Mouse (Mus musculus) stomach, embryonic 16.5 days (tissue): Measurements from ENCODE around the gene Xntrpc. TPM values are rescaled to one million over a fixed set of nuclear protein-coding genes. Genes with fewer than 3 reads are reported as not detected.

Experiments used
- ATAC-seq: fragments of 200-750 bp; cut with Nextera tagmentation; 2 replicates; pipeline ENCODE4 v1.8.0; 2017; ENCODE audit warnings: moderate number of reproducible peaks, moderate TSS enrichment; ENCODE audit not compliant: insufficient read depth, low FRiP score
- H3K27ac ChIP-seq: fragments of 300-500 bp; sonication (generic); 2 replicates; pipeline ENCODE4 v1.5.1; 2014; ENCODE audit warnings: low read length
- H3K27me3 ChIP-seq: fragments of 300-500 bp; sonication (generic); 2 replicates; pipeline ENCODE4 v1.6.1; 2014; ENCODE audit warnings: low read length, control low read depth, mixed read lengths; ENCODE audit not compliant: control insufficient read depth, insufficient read depth
- H3K36me3 ChIP-seq: fragments of 300-500 bp; sonication (generic); 2 replicates; pipeline ENCODE4 v1.6.1; 2014; ENCODE audit warnings: low read length; ENCODE audit not compliant: control insufficient read depth, insufficient read depth
- H3K4me1 ChIP-seq: fragments of 300-500 bp; sonication (generic); 2 replicates; pipeline ENCODE4 v1.6.1; 2014; ENCODE audit warnings: low read length, control low read depth, mixed read lengths; ENCODE audit not compliant: control insufficient read depth, insufficient read depth
- H3K4me2 ChIP-seq: fragments of 300-500 bp; sonication (generic); 2 replicates; pipeline ENCODE4 v1.6.1; 2014; ENCODE audit warnings: low read depth, low read length, mixed read lengths
- H3K4me3 ChIP-seq: fragments of 300-500 bp; sonication (generic); replicated peaks from 2 replicates; pipeline ENCODE4 v1.5.1; 2014; ENCODE audit warnings: mild to moderate bottlenecking, low read length
- H3K9ac ChIP-seq: fragments of 300-500 bp; sonication (generic); 2 replicates; pipeline ENCODE4 v1.6.1; 2014; ENCODE audit warnings: low read length
- H3K9me3 ChIP-seq: fragments of 300-500 bp; sonication (generic); replicated peaks from 2 replicates; pipeline ENCODE4 v1.6.1; 2016; ENCODE audit warnings: low read length, control low read depth; ENCODE audit not compliant: control insufficient read depth
- WGBS: fragments of 180-500 bp; shearing (Covaris S2); extraction: QIAGEN DNeasy Blood & Tissue Kit; methylation state at CpG from one replicate; pipeline ENCODE4 v1.1.7; 2014; 5-methylcytosine and 5-hydroxymethylcytosine counted together
- polyA plus RNA-seq: library from polyadenylated mRNA; unstranded; fragments of >200 nt; fragmentation: Nextera tagmentation; extraction: Ambion mirVana; gene quantifications from 2 replicates; pipeline ENCODE4 v1.2.1, GENCODE M21; 2015

Xntrpc gene
- polyA plus RNA-seq, 1 experiment from 2014 or later = 1.1 TPM

DNA sequence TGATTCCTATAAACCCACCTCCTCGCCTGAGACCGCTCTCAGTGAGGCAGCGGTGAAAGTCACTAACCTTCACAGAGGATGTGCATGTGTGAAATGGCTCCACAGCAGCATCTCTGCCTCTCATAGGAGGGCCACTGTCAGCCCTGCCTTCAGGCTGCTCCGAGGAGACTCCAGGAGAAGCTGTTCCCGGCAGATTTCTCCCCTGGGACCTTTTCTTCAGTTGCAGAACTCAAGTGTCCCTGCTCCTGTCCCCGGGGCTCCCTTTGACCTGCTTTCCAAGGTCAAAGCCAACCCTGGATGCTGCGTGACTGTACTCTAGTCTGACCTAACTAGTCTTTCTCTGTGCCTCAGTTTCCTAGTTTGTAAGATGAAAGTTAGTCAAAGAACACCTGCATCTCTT lies 43.7 kb downstream of the Xntrpc start, which contains the start of gene Art5:
Gene Art5, minus strand, starts transcription at position 319 of the 400 bp plus-strand sequence.
- Histone ChIP-seq H3K4me3 (no peak within 1 kb of the TSS), H3K9ac (no peak within 1 kb of the TSS), H3K9me3 (no peaks in the 10 kb centered on the region), H3K4me2 (no peak within 1 kb of the TSS), H3K27ac (no peak within 1 kb of the TSS), H3K36me3 (no peaks in the 10 kb centered on the region), H3K27me3 (no peaks in the 10 kb centered on the region), H3K4me1 (peaks cover 7% of the 10 kb centered on the region; the same call in 1 of the 2 replicates)
- 74% methylated on average over 7 of the region's 7 CpGs for WGBS
- no peak for ATAC-seq

DNA sequence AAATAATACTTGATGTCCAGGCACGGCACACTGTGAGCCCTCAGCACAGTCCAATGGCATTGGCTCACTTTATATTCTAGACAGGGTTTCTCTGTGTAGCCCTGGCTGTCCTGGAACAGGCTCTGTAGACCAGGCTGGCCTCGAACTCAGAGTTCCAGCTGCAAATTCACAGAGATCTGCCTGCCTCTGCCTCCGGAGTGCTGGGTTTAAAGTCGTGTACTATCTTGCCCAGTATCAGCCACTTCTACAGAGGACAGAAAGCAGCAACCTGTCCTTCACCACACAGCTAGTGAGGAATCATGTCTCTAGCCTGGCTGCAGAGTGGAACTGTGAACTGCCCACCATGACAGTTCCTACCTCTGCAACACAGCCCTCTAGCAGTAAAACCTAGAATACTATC lies 44.2 kb downstream of the Xntrpc start:
- Histone ChIP-seq H3K27ac (no peak overlapping the region), H3K4me1 (peaks cover 7% of the 10 kb centered on the region; the same call in 1 of the 2 replicates), H3K9ac (no peak overlapping the region), H3K36me3 (no peaks in the 10 kb centered on the region), H3K9me3 (no peaks in the 10 kb centered on the region), H3K27me3 (no peaks in the 10 kb centered on the region), H3K4me2 (no peak overlapping the region), H3K4me3 (no peak overlapping the region)
- 83% methylated on average over 4 of the region's 4 CpGs for WGBS
- ATAC-seq = no peak

DNA sequence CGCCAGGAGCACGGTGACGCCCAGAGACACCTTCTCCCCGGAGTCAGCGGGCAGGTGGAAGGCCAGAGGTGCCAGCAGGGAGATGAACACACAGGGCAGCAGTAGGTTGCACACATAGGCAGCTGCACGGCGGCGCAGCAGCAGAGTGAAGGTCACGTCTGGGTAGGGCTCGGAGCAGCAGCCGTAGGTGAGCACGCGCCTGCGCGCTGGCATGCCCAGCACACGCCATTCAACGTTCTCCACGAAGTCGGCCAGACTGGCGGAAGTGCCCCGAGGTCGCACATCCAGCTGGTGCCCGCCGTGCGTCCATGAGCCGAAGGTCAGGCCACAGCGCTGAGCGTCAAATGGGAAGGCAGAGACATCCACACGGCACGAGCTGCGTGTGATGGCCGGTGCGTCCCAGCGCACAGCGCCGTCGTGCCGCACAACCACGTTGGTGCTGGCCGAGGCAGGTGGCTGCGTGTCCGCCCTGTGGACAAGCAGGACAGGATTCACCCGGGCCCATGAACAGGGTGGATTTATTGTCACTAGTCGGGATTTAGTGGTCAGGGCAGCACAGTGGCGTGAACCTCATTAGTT lies 47.7 kb downstream of the Xntrpc start:
- no peak overlapping the region for H3K4me2 ChIP-seq
- H3K4me1 ChIP-seq = no peaks in the 10 kb centered on the region
- 71% methylated on average over 45 of the region's 45 CpGs for WGBS
- H3K9ac ChIP-seq = no peak overlapping the region
- H3K4me3 ChIP-seq = no peak overlapping the region
- no peaks in the 10 kb centered on the region for H3K27me3 ChIP-seq
- H3K27ac ChIP-seq = no peak overlapping the region
- ATAC-seq = no peak
- H3K9me3 ChIP-seq = no peaks in the 10 kb centered on the region
- no peaks in the 10 kb centered on the region for H3K36me3 ChIP-seq

DNA sequence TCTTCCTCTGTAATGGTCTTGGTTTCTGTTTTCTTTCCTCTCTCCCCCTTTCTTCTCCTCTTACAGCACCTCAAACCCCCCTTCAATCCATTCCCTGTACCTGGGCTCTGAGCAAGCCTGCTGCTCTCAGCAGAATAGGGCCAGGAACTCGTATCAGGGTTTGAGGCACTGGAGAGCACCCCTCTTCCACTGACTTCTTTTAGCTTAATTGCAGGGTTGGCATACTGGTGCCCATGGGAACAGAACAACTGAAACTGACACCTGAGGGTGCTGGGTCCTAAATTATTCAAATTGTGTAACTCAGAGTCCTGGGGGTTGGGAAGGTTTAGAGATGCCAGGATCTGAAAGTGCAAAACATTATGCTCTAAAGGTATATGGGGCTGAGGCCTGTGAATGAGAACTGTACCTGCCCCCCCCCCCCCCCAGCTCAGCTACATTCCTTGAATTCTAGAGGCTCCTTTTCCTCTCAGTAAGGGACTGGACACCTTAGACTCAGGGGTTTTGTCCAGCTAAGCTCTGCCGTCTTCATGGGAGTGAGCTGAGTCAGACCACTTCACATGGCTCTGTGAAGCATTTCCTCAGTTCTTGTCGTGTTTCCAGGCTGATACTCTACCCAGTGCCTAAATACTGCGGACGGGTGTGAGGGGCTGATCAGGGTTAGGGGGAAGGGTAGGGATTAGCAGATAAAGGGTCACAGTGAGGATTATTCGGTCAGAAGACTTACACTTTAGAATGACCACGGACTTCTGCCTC lies 51.2 kb downstream of the Xntrpc start, which contains the start of gene Chrna10:
Gene Chrna10, minus strand, starts transcription at position 250 of the 753 bp plus-strand sequence.
- Histone ChIP-seq H3K9ac (no peak within 1 kb of the TSS), H3K27ac (no peak within 1 kb of the TSS), H3K4me1 (no peaks in the 10 kb centered on the region), H3K36me3 (peaks cover 11% of the 10 kb centered on the region; the same call in 1 of the 2 replicates), H3K4me3 (no peak within 1 kb of the TSS), H3K9me3 (no peaks in the 10 kb centered on the region), H3K4me2 (no peak within 1 kb of the TSS), H3K27me3 (no peaks in the 10 kb centered on the region)
- 37% methylated on average over 7 of the region's 7 CpGs for WGBS
- no peak for ATAC-seq

DNA sequence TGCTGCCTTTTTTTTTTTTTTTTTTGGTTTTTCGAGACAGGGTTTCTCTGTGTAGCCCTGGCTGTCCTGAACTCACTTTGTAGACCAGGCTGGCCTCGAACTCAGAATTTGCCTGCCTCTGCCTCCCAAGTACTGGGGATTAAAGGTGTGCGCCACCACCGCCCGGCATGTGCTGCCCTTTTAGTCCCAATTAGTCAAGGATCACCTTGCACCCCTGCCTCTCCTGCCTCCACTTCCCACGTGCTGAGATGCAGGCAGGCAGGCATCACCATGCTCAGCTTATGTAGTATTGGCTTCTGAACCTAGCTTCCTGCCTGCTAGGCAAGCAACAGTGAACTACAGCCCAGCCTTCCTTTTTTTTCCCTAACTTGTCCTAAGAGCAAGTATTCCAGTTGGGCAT lies 51.9 kb downstream of the Xntrpc start:
- no peaks in the 10 kb centered on the region for H3K9me3 ChIP-seq
- H3K4me3 ChIP-seq = no peak overlapping the region
- H3K9ac ChIP-seq = no peak overlapping the region
- 79% methylated on average over 5 of the region's 6 CpGs for WGBS
- H3K27me3 ChIP-seq = no peaks in the 10 kb centered on the region
- ATAC-seq = no peak
- no peak overlapping the region for H3K27ac ChIP-seq
- H3K4me1 ChIP-seq = no peaks in the 10 kb centered on the region
- peaks cover 11% of the 10 kb centered on the region; the same call in 1 of the 2 replicates for H3K36me3 ChIP-seq
- H3K4me2 ChIP-seq = no peak overlapping the region

DNA sequence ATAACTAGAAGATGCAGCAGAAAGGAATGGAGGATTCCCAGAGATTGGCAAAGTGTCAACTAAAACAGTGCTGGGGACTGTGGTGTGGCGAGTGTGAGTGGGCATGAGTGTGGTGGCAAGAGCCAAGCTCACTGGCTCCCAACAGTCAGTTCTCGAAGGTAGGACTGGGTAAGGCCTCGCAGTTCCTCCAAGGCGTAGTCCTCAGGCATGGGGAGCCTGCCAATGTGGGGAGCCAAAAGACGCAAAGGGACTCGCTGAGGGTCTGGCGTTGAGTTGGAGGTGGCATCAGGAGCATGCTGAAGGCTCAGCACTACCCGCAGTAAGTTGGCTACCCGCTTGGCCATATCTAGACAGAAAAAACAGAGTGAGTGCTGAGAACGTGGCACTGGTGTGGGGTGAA lies 54.8 kb downstream of the Xntrpc start:
- Histone ChIP-seq H3K4me2 (no peak overlapping the region), H3K4me3 (no peak overlapping the region), H3K9me3 (no peaks in the 10 kb centered on the region), H3K4me1 (no peaks in the 10 kb centered on the region), H3K36me3 (peaks cover 31% of the 10 kb centered on the region), H3K27me3 (no peaks in the 10 kb centered on the region), H3K27ac (no peak overlapping the region), H3K9ac (no peak overlapping the region)
- ATAC-seq = no peak
- WGBS = 95% methylated on average over 10 of the region's 10 CpGs

DNA sequence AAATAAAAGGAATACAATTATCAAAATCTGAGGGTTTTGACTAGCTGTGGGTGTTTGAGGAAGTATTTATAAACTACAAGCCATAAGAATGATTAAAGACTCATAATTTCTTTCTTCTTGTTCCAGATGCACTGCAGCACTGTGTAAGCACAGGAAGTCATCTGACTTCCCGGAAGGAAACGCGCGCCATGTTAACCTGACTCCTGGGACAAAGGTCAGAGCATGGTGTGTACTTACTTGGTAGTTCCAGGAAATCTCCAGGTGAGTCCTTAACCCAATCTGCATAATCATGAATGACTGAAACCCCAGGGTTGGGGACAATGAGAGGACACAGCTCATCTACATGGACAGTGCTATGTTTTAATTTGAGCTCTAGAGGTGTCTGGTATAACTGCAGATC lies 66.9 kb downstream of the Xntrpc start:
- no peak overlapping the region for H3K9ac ChIP-seq
- no peak for ATAC-seq
- no peaks in the 10 kb centered on the region for H3K9me3 ChIP-seq
- H3K36me3 ChIP-seq = peaks cover 43% of the 10 kb centered on the region
- no peaks in the 10 kb centered on the region for H3K27me3 ChIP-seq
- H3K4me1 ChIP-seq = no peaks in the 10 kb centered on the region
- 87% methylated on average over 4 of the region's 4 CpGs for WGBS
- no peak overlapping the region for H3K27ac ChIP-seq
- H3K4me3 ChIP-seq = no peak overlapping the region
- no peak overlapping the region for H3K4me2 ChIP-seq

DNA sequence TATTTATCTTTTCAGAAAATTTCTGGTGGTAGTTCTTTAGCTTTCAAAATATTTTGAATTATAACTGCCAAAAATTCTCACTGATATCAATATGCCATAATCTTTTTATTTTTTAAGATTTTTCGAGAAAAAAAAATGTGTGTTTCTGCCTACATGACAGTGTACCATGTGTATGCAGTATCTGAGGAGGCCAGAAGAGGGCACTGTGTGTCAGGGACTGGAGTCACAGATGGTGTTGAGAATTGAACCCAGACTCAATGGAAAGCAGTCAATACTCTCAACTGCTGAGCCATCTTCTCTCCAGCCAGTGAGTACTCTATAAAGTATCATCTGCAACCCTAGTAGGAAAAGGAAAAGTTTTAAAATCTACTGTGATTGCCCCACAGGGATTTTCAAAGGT lies 72.0 kb downstream of the Xntrpc start:
- Histone ChIP-seq H3K4me2 (no peak overlapping the region), H3K36me3 (peaks cover 39% of the 10 kb centered on the region), H3K27ac (no peak overlapping the region), H3K4me3 (no peak overlapping the region), H3K9ac (no peak overlapping the region), H3K27me3 (no peaks in the 10 kb centered on the region), H3K4me1 (no peaks in the 10 kb centered on the region), H3K9me3 (no peaks in the 10 kb centered on the region)
- WGBS = 87% methylated on average over 1 of the region's 1 CpGs
- ATAC-seq = no peak

DNA sequence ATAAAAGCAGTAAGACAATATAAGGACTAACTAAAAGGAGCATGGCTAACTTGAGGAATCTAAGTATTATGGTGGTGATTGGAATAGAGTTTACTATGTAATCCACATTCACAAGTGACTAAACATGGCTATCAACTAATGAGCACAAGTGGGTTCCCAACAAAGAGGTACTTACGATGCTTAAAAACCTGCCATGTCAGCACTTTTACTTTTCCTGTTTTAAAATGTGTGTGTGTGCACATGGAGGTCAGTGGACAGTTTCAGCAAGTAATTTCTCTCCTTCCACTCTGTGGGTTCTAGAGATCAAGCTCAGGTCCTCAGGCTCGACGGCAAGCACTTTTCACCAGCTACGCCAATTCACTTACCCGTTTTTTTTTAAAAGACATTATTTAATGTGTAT lies 72.4 kb downstream of the Xntrpc start:
- Histone ChIP-seq H3K4me3 (no peak overlapping the region), H3K36me3 (peaks cover 36% of the 10 kb centered on the region), H3K4me2 (no peak overlapping the region), H3K4me1 (no peaks in the 10 kb centered on the region), H3K27me3 (no peaks in the 10 kb centered on the region), H3K9me3 (no peaks in the 10 kb centered on the region), H3K9ac (no peak overlapping the region), H3K27ac (no peak overlapping the region)
- no peak for ATAC-seq
- 97% methylated on average over 5 of the region's 5 CpGs for WGBS
